Mouse (Mus musculus) brain, embryonic 14.5 days (tissue): ENCODE measurements around the gene Hsd3b1.

Experiments
- CTCF ChIP-seq: fragments of 200-500 bp; IDR thresholded peaks from 2 replicates; pipeline ENCODE4 v1.5.1; 2012; ENCODE audit warnings: inconsistent platforms, mild to moderate bottlenecking, moderate library complexity, borderline replicate concordance; ENCODE audit not compliant: insufficient read depth, insufficient read length; ENCODE audit errors: extremely low read depth
- POLR2A ChIP-seq: fragments of 200-500 bp; IDR thresholded peaks from 2 replicates; pipeline ENCODE4 v1.6.1; 2012; ENCODE audit warnings: mild to moderate bottlenecking, inconsistent platforms, borderline replicate concordance; ENCODE audit not compliant: poor library complexity, insufficient read depth, insufficient read length, severe bottlenecking; ENCODE audit errors: extremely low read depth

DNA sequence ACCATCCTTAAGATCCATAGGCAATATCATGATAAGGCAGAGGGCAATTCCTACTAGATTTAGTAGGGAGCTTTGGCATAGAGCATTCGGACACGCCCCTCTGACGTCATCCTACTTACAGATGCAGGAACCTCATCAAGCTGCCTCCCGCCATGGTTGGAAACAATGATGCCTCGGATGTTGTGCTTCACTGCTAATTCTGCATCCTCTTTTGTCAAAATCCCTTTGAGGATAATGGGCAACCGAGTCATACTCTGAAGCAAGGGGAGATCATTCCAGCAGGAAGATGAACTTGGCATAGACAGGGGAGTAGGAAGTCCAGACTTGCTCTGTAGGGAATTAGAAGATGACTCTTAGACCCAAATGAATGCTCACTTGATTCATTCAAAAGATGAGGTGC is 20.6 kb upstream of the Hsd3b1 start:
- TF ChIP-seq POLR2A (no peak), CTCF (no peak)
